Mouse (Mus musculus): ENCODE data around the gene Tldc2. TPM values are rescaled to one million over a fixed set of nuclear protein-coding genes. Genes with fewer than 3 reads are reported as not detected.

Gene Tldc2
- polyA plus RNA-seq, 1 experiment from 2014 or later = not detected

DNA sequence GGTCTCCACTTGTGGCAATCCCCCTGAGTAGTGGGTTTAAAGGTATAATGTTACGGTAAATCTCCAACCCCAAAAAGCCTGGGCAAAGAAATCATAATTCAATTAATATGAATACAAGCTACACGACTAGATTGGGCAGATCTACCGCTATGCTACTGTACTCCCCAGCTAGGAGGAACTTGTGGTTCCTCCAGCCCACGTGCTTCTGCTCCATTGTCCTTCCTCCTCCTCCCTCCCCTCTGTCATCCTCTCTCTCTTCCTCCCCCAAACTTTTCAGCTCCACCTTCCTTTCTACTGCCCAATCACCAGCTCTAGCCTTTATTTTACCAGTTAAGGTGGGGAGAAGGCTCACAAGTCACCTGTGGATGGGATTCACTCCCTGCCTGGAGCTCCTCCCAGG lies 21.4 kb downstream of the Tldc2 start:
- WGBS = 88% methylated on average over 4 of the region's 4 CpGs
- ATAC-seq (ENCODE audit: insufficient number of reproducible peaks, low FRiP score, low TSS enrichment, low read depth) = no peak

DNA sequence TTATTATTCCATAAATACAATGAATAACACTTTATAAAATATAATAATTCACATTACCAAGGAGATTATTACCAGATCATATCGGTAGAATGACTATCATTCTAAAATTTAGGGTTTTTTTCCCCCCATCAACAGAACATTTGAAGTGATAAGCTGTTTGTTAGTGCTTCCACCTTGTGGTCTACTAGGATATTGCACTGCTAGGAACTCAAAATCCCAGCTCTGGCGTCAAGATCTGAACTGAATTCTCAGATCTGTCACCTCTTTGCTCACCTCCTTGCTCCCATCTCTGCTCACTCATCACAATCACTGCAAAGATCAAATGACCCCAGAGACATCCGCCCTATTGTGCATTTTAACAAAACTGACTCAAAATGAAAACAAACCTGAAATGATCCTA lies 30.1 kb downstream of the Tldc2 start:
- H3K27ac ChIP-seq = no peak overlapping the region
- H3K4me3 ChIP-seq = no peak overlapping the region
- ATAC-seq (ENCODE audit: insufficient number of reproducible peaks, low FRiP score, low TSS enrichment, low read depth) = no peak
- H3K4me1 ChIP-seq = no peaks in the 10 kb centered on the region
- WGBS = 18% methylated on average over 3 of the region's 3 CpGs
- no peaks in the 10 kb centered on the region for H3K9me3 ChIP-seq
- no peaks in the 10 kb centered on the region for H3K27me3 ChIP-seq
- peaks cover 61% of the 10 kb centered on the region for H3K36me3 ChIP-seq
- no peak overlapping the region for H3K9ac ChIP-seq
- no peak overlapping the region for H3K4me2 ChIP-seq

More for the DNA sequence above, 21.4 kb downstream of the Tldc2 start:
- H3K4me1 ChIP-seq = no peaks in the 10 kb centered on the region
- H3K36me3 ChIP-seq = peaks cover 61% of the 10 kb centered on the region
- no peaks in the 10 kb centered on the region for H3K9me3 ChIP-seq
- no peak overlapping the region for H3K4me3 ChIP-seq
- no peak overlapping the region for H3K9ac ChIP-seq
- no peaks in the 10 kb centered on the region for H3K27me3 ChIP-seq
- H3K4me2 ChIP-seq = no peak overlapping the region
- H3K27ac ChIP-seq = no peak overlapping the region

DNA sequence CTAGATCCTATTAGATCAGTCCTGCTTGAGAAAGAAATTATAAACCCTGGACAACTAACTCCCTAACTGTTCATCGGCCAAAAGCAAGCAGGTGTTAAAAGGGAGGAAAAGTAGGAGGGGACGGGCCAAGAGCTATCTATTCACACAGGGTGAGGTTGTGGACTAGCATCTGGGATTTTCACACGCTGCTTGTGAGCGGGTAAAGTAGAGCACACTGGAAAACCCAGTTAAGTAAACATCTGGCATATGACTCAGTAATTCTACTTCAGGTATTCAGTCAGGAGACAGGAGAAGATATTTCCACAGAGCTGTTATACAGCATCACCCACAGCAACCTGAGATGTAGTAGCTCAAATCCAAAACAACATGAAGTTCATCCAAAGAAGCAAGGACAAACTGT lies 31.7 kb downstream of the Tldc2 start:
- Histone ChIP-seq H3K27me3 (no peaks in the 10 kb centered on the region), H3K4me3 (no peak overlapping the region), H3K9me3 (no peaks in the 10 kb centered on the region), H3K9ac (no peak overlapping the region), H3K36me3 (peaks cover 52% of the 10 kb centered on the region), H3K4me2 (no peak overlapping the region), H3K27ac (no peak overlapping the region), H3K4me1 (no peaks in the 10 kb centered on the region)
- ATAC-seq (ENCODE audit: insufficient number of reproducible peaks, low FRiP score, low TSS enrichment, low read depth) = no peak
- 85% methylated on average over 4 of the region's 4 CpGs for WGBS

DNA sequence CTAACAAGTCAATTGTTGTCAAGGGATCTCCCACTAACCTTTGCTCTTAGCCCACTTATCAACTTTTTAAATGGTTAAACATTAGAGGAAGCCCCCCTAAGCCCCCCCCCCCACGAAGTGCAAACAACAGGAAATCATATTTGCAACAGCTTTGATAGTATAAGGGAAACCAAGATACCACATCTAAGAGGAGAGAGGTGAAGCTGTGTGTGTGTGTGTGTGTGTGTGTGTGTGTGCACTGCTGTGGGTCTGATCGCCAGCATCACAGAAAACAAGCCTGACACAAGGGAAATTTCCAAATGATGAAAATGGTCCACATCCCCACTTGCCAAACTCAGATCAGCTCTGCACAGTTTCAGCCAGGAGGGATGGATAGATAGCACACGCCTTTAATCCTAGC lies 32.2 kb downstream of the Tldc2 start:
- H3K4me3 ChIP-seq = no peak overlapping the region
- peaks cover 46% of the 10 kb centered on the region for H3K36me3 ChIP-seq
- H3K4me1 ChIP-seq = no peaks in the 10 kb centered on the region
- no peak overlapping the region for H3K4me2 ChIP-seq
- WGBS = 80% methylated on average over 3 of the region's 3 CpGs
- H3K27ac ChIP-seq = no peak overlapping the region
- H3K9ac ChIP-seq = no peak overlapping the region
- no peaks in the 10 kb centered on the region for H3K9me3 ChIP-seq
- H3K27me3 ChIP-seq = no peaks in the 10 kb centered on the region
- no peak for ATAC-seq (ENCODE audit: insufficient number of reproducible peaks, low FRiP score, low TSS enrichment, low read depth)

DNA sequence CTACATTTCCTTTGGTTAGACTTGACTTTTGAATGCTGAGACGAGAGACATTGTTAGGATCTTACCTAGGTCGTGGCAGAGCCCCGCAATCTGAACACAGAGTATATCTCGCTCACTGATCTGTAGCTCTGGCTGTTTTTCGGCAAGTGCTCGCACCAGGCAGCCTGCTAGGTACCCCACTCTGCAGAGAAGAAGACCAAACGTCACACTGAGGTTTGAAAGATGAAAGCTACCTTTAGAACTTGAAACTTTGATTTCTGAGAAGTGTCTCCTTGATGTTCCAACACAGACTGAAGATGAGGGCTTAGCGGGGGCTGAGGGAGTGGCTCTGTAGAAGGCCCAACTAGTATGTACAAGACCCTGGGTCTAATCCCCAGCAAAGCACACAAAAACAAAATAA lies 34.9 kb downstream of the Tldc2 start:
- Histone ChIP-seq H3K27me3 (no peaks in the 10 kb centered on the region), H3K4me3 (no peak overlapping the region), H3K27ac (no peak overlapping the region), H3K9ac (no peak overlapping the region), H3K9me3 (no peaks in the 10 kb centered on the region), H3K4me1 (no peaks in the 10 kb centered on the region), H3K4me2 (no peak overlapping the region), H3K36me3 (peaks cover 38% of the 10 kb centered on the region)
- WGBS = 89% methylated on average over 8 of the region's 8 CpGs
- no peak for ATAC-seq (ENCODE audit: insufficient number of reproducible peaks, low FRiP score, low TSS enrichment, low read depth)

DNA sequence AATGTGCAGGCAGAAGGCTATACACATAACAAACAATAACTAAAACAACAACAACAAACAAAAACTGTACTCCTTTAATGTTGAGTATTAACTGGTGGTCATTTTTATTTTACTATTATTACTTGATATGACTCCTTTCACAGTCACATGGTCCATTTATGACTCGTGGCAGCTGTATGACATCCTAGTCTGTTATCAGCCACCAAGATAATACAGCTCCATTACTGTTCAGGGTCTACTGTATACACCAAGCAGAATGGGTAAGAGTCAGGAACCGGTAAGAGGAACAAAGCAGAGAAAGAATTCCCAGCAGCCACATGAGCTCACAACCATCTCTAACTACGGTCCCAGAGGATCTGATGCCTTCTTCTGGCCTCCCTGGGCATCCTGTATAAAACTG lies 38.4 kb downstream of the Tldc2 start:
- 90% methylated on average over 3 of the region's 3 CpGs for WGBS
- H3K36me3 ChIP-seq = peaks cover 32% of the 10 kb centered on the region

DNA sequence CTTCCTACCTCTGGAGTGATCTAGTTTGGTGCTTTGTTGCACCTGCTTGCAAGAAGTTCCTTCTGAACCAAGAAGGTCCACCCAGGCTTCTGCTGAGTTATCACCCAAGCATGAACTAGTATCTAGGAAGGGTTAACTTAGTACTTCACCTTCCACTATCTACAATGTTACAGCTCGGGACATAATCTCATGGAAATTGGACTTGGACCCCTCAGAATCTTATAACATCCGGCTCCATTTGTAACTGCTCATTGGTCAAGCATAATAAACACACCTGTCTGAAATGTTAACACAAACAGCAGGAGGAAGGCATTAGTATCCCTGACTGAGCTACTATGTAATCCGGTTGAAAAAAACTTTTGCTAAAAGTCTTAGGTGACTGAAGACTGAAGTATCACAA lies 40.5 kb downstream of the Tldc2 start:
- no peak overlapping the region for H3K4me3 ChIP-seq
- H3K27ac ChIP-seq = no peak overlapping the region
- 84% methylated on average over 3 of the region's 3 CpGs for WGBS
- peaks cover 15% of the 10 kb centered on the region for H3K36me3 ChIP-seq
- no peaks in the 10 kb centered on the region for H3K27me3 ChIP-seq
- no peak for ATAC-seq (ENCODE audit: insufficient number of reproducible peaks, low FRiP score, low TSS enrichment, low read depth)
- H3K4me2 ChIP-seq = no peak overlapping the region
- no peak overlapping the region for H3K9ac ChIP-seq
- H3K9me3 ChIP-seq = no peaks in the 10 kb centered on the region
- H3K4me1 ChIP-seq = no peaks in the 10 kb centered on the region

More for the DNA sequence above, 38.4 kb downstream of the Tldc2 start:
- no peaks in the 10 kb centered on the region for H3K27me3 ChIP-seq
- no peak overlapping the region for H3K9ac ChIP-seq
- no peak overlapping the region for H3K27ac ChIP-seq
- H3K9me3 ChIP-seq = no peaks in the 10 kb centered on the region
- H3K4me3 ChIP-seq = no peak overlapping the region
- H3K4me1 ChIP-seq = no peaks in the 10 kb centered on the region
- no peak for ATAC-seq (ENCODE audit: insufficient number of reproducible peaks, low FRiP score, low TSS enrichment, low read depth)
- H3K4me2 ChIP-seq = no peak overlapping the region

DNA sequence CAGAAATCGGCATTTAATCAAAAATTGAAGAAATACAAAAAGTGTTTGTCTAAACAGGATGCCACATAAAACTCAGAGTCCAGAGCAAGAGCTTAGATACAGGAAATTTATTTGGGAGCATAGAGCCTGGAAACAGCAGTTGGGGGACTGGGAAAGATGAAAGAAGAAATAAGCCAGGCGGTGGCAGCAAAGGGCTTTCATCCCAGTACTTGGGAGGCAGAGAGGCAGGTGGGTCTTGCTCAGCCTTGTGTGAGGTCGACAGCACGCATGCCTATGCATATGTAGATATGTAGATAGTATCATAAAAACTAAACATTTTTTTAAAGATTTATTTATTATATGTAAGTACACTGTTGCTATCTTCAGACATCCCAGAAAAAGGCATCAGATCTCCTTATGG lies 41.2 kb downstream of the Tldc2 start:
- ATAC-seq (ENCODE audit: insufficient number of reproducible peaks, low FRiP score, low TSS enrichment, low read depth) = no peak
- H3K4me1 ChIP-seq = no peaks in the 10 kb centered on the region
- peaks cover 15% of the 10 kb centered on the region for H3K36me3 ChIP-seq
- no peaks in the 10 kb centered on the region for H3K9me3 ChIP-seq
- no peaks in the 10 kb centered on the region for H3K27me3 ChIP-seq
- 56% methylated on average over 4 of the region's 4 CpGs for WGBS
- no peak overlapping the region for H3K4me2 ChIP-seq
- no peak overlapping the region for H3K27ac ChIP-seq
- H3K9ac ChIP-seq = no peak overlapping the region
- H3K4me3 ChIP-seq = no peak overlapping the region

DNA sequence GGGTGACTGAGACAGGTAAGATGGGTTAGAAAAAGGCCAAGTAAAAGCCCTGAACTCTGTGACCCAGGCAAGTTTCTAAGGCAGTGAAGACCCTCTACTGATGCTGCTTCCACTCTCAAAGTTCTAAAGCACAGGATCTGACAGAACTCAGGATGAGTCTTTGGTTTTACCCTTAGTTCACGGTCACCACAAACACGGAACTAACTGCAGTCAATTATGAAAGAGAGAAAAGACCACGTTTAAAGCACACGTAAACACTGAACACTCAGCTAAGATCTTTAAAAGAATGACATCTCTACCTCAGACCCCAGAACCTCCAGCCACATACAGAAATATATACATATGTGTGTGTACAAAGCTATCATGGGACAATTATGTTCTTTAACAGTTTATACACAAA lies 42.2 kb downstream of the Tldc2 start:
- no peak for ATAC-seq (ENCODE audit: insufficient number of reproducible peaks, low FRiP score, low TSS enrichment, low read depth)
- WGBS = 92% methylated on average over 4 of the region's 4 CpGs
- no peak overlapping the region for H3K9ac ChIP-seq

DNA sequence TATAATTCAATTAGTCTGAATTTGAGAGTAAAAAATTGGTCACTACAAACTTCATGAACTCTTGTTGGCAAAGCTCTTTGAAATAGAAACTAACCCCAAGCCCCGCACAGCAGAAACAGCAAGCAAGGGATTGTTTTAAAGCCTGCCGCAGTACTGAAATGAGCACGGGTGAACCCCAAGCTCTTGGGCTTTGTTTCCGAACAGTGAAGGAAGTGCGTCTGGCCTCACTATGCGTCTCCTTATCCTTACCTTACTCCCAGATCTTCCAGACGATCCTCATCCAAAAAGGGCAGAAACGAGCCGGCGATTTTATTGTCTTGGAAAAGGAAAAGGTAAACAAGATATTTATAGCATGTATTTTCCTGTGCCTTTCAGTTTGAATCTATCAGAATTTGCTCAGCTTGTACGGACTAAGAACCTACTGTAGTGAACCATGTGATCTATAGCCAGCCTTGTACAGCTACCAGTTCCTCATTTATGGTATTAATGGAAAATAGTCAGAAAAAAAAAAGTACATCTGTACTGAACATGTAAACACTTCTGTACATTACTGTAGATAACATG lies 42.8 kb downstream of the Tldc2 start:
- peaks cover 15% of the 10 kb centered on the region for H3K36me3 ChIP-seq
- no peaks in the 10 kb centered on the region for H3K9me3 ChIP-seq
- H3K4me1 ChIP-seq = peaks cover 3% of the 10 kb centered on the region; the same call in 1 of the 2 replicates
- WGBS = 75% methylated on average over 11 of the region's 11 CpGs
- no peak for ATAC-seq (ENCODE audit: insufficient number of reproducible peaks, low FRiP score, low TSS enrichment, low read depth)
- no peak overlapping the region for H3K27ac ChIP-seq
- H3K27me3 ChIP-seq = no peaks in the 10 kb centered on the region
- H3K9ac ChIP-seq = no peak overlapping the region
- H3K4me2 ChIP-seq = no peak overlapping the region
- no peak overlapping the region for H3K4me3 ChIP-seq

More for the DNA sequence above, 42.2 kb downstream of the Tldc2 start:
- Histone ChIP-seq H3K4me2 (no peak overlapping the region), H3K4me3 (no peak overlapping the region), H3K36me3 (peaks cover 15% of the 10 kb centered on the region), H3K27ac (no peak overlapping the region), H3K4me1 (peaks cover 3% of the 10 kb centered on the region; the same call in 1 of the 2 replicates), H3K9me3 (no peaks in the 10 kb centered on the region), H3K27me3 (no peaks in the 10 kb centered on the region)

DNA sequence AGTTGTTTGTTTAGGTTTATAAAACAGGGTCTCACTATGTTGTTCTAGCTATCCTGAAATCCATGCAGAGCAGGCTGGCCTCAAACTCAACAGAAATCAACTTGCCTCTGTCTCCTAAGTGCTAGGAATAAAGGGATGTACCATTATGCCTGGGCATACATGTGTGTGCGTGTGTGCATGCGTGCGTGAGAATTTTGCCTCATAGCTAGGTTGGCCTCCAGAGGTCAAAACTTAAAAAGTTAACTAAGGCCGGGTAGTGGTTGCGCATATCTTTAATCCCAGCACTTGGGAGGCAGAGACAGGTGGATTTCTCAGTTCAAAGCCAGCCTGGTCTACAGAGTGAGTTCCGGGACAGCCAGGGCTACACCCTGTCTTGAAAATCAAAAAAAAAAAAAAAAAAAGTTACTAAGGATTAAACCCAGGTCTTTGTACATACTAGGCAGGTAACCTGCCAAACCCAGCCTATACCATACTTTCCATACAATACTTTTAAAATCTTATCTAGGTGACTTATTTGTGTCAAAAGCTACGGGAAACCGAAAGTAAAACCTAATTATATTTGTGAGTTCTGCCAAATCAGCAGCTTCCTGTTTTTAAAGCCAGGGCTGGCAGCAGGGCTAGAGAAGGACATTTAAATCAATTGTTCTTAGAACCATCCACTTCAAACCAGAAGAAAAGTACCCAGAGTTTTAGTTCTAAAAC lies 44.1 kb downstream of the Tldc2 start:
- Histone ChIP-seq H3K4me2 (no peak overlapping the region), H3K4me3 (no peak overlapping the region), H3K4me1 (peaks cover 6% of the 10 kb centered on the region), H3K36me3 (peaks cover 9% of the 10 kb centered on the region; the same call in 1 of the 2 replicates), H3K9me3 (no peaks in the 10 kb centered on the region), H3K27me3 (no peaks in the 10 kb centered on the region), H3K27ac (no peak overlapping the region), H3K9ac (no peak overlapping the region)
- WGBS = 80% methylated on average over 8 of the region's 8 CpGs
- no peak for ATAC-seq (ENCODE audit: insufficient number of reproducible peaks, low FRiP score, low TSS enrichment, low read depth)

DNA sequence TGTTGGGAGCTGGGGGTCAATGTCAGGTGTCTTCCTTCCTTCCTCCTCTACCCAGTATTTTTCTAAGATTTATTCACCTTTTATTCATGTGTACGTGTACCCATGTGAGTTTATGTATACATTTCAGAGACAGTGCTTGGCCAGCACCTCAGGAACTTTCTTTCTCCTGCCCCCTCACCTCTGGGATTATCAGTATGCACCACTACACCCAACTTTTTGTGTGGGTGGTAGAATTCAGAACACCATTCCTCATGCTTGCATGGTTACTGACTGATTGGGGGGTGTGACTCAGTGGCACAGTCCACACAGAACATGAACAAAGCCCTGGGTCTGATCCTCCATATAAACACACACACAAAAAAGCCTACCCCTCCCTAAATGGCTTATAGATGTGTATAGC lies 45.2 kb downstream of the Tldc2 start:
- no peak overlapping the region for H3K9ac ChIP-seq

More for the DNA sequence above, 45.2 kb downstream of the Tldc2 start:
- Histone ChIP-seq H3K9me3 (no peaks in the 10 kb centered on the region), H3K4me2 (no peak overlapping the region), H3K27ac (no peak overlapping the region), H3K4me3 (no peak overlapping the region), H3K4me1 (peaks cover 6% of the 10 kb centered on the region), H3K27me3 (no peaks in the 10 kb centered on the region), H3K36me3 (0 out of 2 replicates have a peak, but pooled peaks cover 9% of the 10 kb centered on the region)
- ATAC-seq (ENCODE audit: insufficient number of reproducible peaks, low FRiP score, low TSS enrichment, low read depth) = no peak
- WGBS = 82% methylated on average over 1 of the region's 1 CpGs

Data from limb, embryonic 15.5 days (tissue).